Mouse (Mus musculus) intestine, embryonic 15.5 days (tissue): ENCODE measurements around the gene Zp3. TPM values are rescaled to one million over a fixed set of nuclear protein-coding genes. Genes with fewer than 3 reads are reported as not detected.

Source experiments
- ATAC-seq: fragments of 200-750 bp; cut with Nextera tagmentation; 2 replicates; pipeline ENCODE4 v1.8.0; 2017; ENCODE audit warnings: moderate TSS enrichment, moderate library complexity
- H3K27ac ChIP-seq: fragments of 300-500 bp; sonication (generic); 2 replicates; pipeline ENCODE4 v1.5.1; 2015; ENCODE audit warnings: mild to moderate bottlenecking, inconsistent platforms
- H3K27me3 ChIP-seq: fragments of 300-500 bp; sonication (generic); replicated peaks from 2 replicates; pipeline ENCODE4 v1.6.1; 2015; ENCODE audit warnings: inconsistent platforms
- H3K36me3 ChIP-seq: fragments of 300-500 bp; sonication (generic); 2 replicates; pipeline ENCODE4 v1.6.1; 2015; ENCODE audit warnings: inconsistent platforms
- H3K4me1 ChIP-seq: fragments of 300-500 bp; sonication (generic); replicated peaks from 2 replicates; pipeline ENCODE4 v1.6.1; 2015; ENCODE audit warnings: inconsistent platforms
- H3K4me2 ChIP-seq: fragments of 300-500 bp; sonication (generic); replicated peaks from 2 replicates; pipeline ENCODE4 v1.6.1; 2015; ENCODE audit warnings: mild to moderate bottlenecking, inconsistent platforms
- H3K4me3 ChIP-seq: fragments of 300-500 bp; sonication (generic); replicated peaks from 2 replicates; pipeline ENCODE4 v1.5.1; 2015; ENCODE audit warnings: inconsistent platforms
- H3K9ac ChIP-seq: fragments of 300-500 bp; sonication (generic); 2 replicates; pipeline ENCODE4 v1.6.1; 2015; ENCODE audit warnings: inconsistent platforms
- H3K9me3 ChIP-seq: fragments of 300-500 bp; sonication (generic); 2 replicates; pipeline ENCODE4 v1.6.1; 2016; ENCODE audit warnings: inconsistent platforms
- WGBS: fragments of 180-500 bp; shearing (Covaris S2); methylation state at CpG from one replicate; pipeline ENCODE4 v1.1.7; 2015; 5-methylcytosine and 5-hydroxymethylcytosine counted together
- polyA plus RNA-seq: library from polyadenylated mRNA; unstranded; fragments of >200 nt; fragmentation: Nextera tagmentation; extraction: Ambion mirVana; gene quantifications from 2 replicates; pipeline ENCODE4 v1.2.1, GENCODE M21; 2015

Gene Zp3
- polyA plus RNA-seq = 0.80 and 1.5 TPM in 2 replicates

DNA sequence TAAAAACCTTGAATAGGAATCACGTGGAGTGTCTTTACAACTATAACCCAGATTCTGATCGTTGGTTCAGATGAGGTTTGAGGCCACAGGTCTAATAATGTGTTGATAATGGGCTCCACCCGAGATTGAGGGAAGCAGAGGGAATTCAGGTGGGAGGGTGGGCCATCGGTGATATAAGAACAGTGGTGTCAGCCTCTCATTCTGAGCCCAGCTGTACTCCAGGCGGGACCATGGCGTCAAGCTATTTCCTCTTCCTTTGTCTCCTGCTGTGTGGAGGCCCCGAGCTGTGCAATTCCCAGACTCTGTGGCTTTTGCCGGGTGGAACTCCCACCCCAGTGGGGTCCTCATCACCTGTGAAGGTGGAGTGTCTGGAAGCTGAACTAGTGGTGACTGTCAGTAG lies at the start of gene Zp3:
Gene Zp3 (plus strand): TSS at position 196 of the 400 bp plus-strand sequence.
- H3K9ac ChIP-seq = no peak within 1 kb of the TSS
- no peaks in the 10 kb centered on the region for H3K9me3 ChIP-seq
- 73% methylated on average over 8 of the region's 8 CpGs for WGBS
- H3K4me1 ChIP-seq = no peaks in the 10 kb centered on the region; the same call in 1 of the 2 replicates
- no peak within 1 kb of the TSS for H3K27ac ChIP-seq
- H3K27me3 ChIP-seq = no peaks in the 10 kb centered on the region
- ATAC-seq = no peak
- no peaks in the 10 kb centered on the region for H3K36me3 ChIP-seq
- H3K4me3 ChIP-seq = no peak within 1 kb of the TSS
- no peak within 1 kb of the TSS for H3K4me2 ChIP-seq

DNA sequence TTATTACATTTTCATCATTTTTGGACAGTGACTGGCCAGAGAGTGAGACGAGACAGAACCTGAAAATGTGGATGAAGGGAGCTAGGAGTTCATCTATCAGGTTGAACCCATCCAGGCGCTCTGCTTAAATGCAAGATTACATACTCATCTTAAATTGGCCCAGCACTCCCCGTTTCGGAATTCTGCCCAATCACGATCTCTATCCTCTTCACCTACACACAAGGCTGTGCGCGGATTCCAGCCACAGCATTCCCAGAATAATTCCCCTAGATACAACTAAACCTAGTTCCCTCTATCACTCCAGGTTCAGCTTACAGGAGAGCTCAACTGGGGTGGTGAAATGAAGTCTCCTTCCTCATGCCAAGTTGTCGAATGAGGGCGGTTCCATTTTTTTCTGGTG lies 48.4 kb upstream of the Zp3 start:
- no peak overlapping the region for H3K9ac ChIP-seq
- H3K4me3 ChIP-seq = no peak overlapping the region
- 86% methylated on average over 9 of the region's 9 CpGs for WGBS
- no peaks in the 10 kb centered on the region for H3K27me3 ChIP-seq
- no peak for ATAC-seq
- no peak overlapping the region for H3K4me2 ChIP-seq
- H3K36me3 ChIP-seq = peaks cover 33% of the 10 kb centered on the region
- no peaks in the 10 kb centered on the region for H3K9me3 ChIP-seq
- no peak overlapping the region for H3K27ac ChIP-seq
- H3K4me1 ChIP-seq = peaks cover 13% of the 10 kb centered on the region; the same call in 1 of the 2 replicates

DNA sequence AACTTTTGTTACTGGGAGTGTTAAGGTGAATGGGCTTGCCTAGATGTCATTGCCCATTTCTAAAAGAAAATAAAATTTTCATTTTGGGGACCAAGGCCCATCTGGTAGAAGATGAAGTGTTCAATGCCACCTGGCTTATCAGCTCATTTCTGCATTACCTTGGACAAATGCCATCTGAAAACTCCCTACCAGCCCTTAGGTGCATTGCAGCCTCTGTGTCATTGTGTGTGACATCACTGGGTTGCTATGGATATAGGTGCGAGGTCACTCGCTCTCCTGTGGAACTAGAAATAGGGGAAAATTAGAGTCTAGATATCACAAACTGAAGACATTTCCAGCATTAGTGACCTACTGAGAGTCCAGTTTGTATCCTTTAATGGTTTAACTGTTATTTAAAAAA lies 47.5 kb upstream of the Zp3 start:
- H3K27ac ChIP-seq = no peak overlapping the region
- no peaks in the 10 kb centered on the region for H3K27me3 ChIP-seq
- no peak for ATAC-seq
- H3K4me1 ChIP-seq = peaks cover 13% of the 10 kb centered on the region; the same call in 1 of the 2 replicates
- no peaks in the 10 kb centered on the region for H3K9me3 ChIP-seq
- H3K4me3 ChIP-seq = no peak overlapping the region
- no peak overlapping the region for H3K9ac ChIP-seq
- 82% methylated on average over 2 of the region's 2 CpGs for WGBS
- peaks cover 25% of the 10 kb centered on the region for H3K36me3 ChIP-seq
- H3K4me2 ChIP-seq = 0 out of 2 replicates have a peak overlapping the region, but pooled peaks have one; percentile 22

DNA sequence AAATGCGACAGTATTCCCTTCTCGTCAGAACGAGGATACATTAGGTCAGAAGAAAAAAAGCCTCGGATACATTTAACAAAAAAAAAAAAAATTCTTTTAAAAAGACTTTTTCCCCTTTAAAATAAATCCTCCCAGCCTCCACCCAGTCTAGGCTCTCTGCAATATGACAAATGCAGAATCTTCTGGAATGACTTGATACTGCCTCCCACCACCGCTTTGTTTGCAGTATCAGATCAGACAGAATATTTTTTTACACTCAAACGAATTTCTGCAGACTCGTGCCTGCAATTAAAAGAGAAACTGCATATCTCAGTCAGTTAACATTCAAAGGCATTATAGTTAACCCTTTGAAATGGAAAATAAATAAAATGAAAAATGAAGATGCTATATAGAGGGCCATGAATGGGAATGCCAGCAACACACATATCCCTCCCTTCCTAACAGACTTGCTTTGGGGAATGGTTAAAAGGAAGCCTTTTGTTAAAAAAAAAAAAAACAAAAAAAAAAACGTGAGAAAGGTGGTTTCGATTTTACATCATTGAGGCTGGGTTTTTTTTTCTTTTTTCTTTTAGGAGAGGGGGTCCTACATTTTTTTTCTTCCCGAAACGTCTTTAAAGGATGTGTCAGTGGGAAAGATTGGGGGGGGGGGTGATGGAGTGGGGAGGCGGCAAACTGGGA lies 46.5 kb upstream of the Zp3 start:
- no peak for ATAC-seq
- Histone ChIP-seq H3K27me3 (no peaks in the 10 kb centered on the region), H3K36me3 (peaks cover 19% of the 10 kb centered on the region; the same call in 1 of the 2 replicates), H3K4me1 (peaks cover 13% of the 10 kb centered on the region; the same call in 1 of the 2 replicates), H3K9ac (peak overlapping the region; percentile 87), H3K4me2 (peak overlapping the region; percentile 55), H3K27ac (peak overlapping the region; percentile 99), H3K9me3 (no peaks in the 10 kb centered on the region), H3K4me3 (peak overlapping the region; percentile 95)
- 8% methylated on average over 12 of the region's 12 CpGs for WGBS

DNA sequence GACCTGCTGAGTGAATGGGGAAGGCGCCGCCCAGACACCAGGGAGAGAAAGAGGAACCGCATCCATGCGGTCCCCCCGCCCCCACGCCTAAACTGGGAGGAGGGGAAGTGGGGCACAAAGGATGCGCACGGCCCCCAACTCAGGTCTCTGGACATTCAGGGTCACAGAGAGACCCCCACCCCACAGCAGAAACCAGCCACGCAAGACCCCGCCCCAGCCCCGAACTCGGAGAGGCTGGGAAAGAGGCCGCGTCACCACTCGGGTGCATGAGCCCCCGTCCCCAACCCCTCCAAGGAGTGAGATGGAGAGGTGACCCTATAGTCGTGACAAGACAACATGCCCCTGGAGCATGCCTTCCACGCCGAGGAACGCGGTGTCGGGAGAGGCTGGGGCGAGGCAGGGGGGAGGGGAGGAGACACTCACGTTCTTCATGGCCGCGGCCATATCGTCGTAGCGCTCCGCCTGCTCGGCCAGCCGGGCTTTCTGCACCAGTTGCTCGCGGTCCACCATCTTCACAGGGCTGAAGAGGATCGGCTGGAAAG lies 45.9 kb upstream of the Zp3 start:
- WGBS = under 1% methylated on average over 35 of the region's 35 CpGs
- no peaks in the 10 kb centered on the region for H3K27me3 ChIP-seq

GRCm38 (mm10) chr5:135934481-135935175 lies 45.3 kb upstream of the Zp3 start, which contains the start of gene Ywhag:
TSS of gene Ywhag (minus strand) at chr5:135934616.
- H3K36me3 ChIP-seq = peaks cover 14% of the 10 kb centered on the region; the same call in 1 of the 2 replicates
- H3K4me2 ChIP-seq = peak within 1 kb of the TSS; percentile 55
- WGBS = 0% methylated on average over 48 of the region's 48 CpGs
- ATAC-seq = peak; percentile 97
- H3K27ac ChIP-seq = peak within 1 kb of the TSS; percentile 99
- H3K27me3 ChIP-seq = no peaks in the 10 kb centered on the region
- H3K4me1 ChIP-seq = peaks cover 13% of the 10 kb centered on the region; the same call in 1 of the 2 replicates
- no peaks in the 10 kb centered on the region for H3K9me3 ChIP-seq
- peak within 1 kb of the TSS; percentile 87 for H3K9ac ChIP-seq
- peak within 1 kb of the TSS; percentile 95 for H3K4me3 ChIP-seq

More for the DNA sequence above, 45.9 kb upstream of the Zp3 start:
- peak; percentile 78 for ATAC-seq
- no peaks in the 10 kb centered on the region for H3K9me3 ChIP-seq
- peaks cover 19% of the 10 kb centered on the region; the same call in 1 of the 2 replicates for H3K36me3 ChIP-seq
- peak overlapping the region; percentile 55 for H3K4me2 ChIP-seq
- peak overlapping the region; percentile 95 for H3K4me3 ChIP-seq
- H3K4me1 ChIP-seq = peaks cover 13% of the 10 kb centered on the region; the same call in 1 of the 2 replicates
- peak overlapping the region; percentile 87 for H3K9ac ChIP-seq
- peak overlapping the region; percentile 99 for H3K27ac ChIP-seq

- Histone ChIP-seq H3K4me1 (peaks cover 10% of the 10 kb centered on the region; the same call in 1 of the 2 replicates), H3K4me3 (peak overlapping the region; percentile 95; the same call in 1 of the 2 replicates), H3K36me3 (peaks cover 11% of the 10 kb centered on the region; the same call in 1 of the 2 replicates), H3K27ac (peak overlapping the region; percentile 37; the same call in 1 of the 2 replicates), H3K4me2 (peak overlapping the region; percentile 55), H3K9me3 (no peaks in the 10 kb centered on the region), H3K27me3 (no peaks in the 10 kb centered on the region), H3K9ac (no peak overlapping the region)
- peak; percentile 29 for ATAC-seq
- WGBS = 49% methylated on average over 7 of the region's 7 CpGs
These were observed 44.7 kb upstream of the Zp3 start for GRCm38 (mm10) chr5:135935176-135935523.

DNA sequence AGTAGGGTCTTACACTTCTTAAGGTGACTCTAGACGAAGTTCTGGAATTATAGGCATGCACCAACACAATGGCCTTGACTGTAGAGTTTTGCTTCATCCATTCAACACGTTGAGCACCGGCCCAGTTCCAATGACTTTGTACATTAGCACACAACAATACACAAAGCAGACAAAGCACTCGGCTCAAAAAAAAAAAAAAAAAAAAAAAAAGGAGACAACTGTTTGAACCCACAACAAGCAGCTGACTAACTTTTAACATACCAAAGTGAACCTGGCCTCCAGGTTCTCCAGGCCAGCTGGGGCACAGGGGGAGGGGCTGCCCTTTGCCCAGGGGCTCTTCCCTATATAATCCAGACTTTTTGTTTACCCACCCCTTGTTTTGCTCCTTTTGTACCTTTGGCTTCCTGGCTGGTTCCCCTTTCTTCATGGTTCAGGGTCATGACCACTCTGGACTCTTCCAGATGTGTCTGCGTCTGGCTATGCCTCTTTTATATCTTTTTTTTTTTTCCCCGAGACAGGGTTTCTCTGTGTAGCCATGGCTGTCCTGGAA lies 44.2 kb upstream of the Zp3 start:
- no peaks in the 10 kb centered on the region for H3K9me3 ChIP-seq
- H3K4me2 ChIP-seq = peak overlapping the region; percentile 55; the same call in 1 of the 2 replicates
- H3K27ac ChIP-seq = no peak overlapping the region
- H3K4me1 ChIP-seq = peaks cover 10% of the 10 kb centered on the region; the same call in 1 of the 2 replicates
- no peak overlapping the region for H3K9ac ChIP-seq
- WGBS = 76% methylated on average over 6 of the region's 6 CpGs
- 0 out of 2 replicates have a peak, but pooled peaks cover 7% of the 10 kb centered on the region for H3K36me3 ChIP-seq
- ATAC-seq = no peak
- H3K4me3 ChIP-seq = no peak overlapping the region
- no peaks in the 10 kb centered on the region for H3K27me3 ChIP-seq

DNA sequence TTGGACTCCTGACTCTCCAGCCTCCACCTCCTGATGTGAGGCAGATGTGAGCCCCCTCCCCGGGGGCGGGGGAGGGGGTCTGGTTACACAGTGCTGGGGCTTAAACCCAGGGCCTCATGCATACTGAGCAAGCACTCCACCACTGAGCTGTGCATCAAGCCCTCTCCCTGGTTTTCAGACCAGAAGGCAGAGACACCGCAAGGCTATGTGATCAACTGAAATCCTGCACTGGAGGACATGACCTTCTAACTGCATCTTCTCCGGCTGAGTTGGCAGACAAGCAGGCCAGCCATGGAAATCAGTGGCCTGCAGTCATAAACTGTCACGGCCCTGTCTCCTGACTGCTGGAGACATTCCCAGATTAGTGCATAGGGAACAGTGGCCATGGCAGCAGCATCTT lies 39.3 kb upstream of the Zp3 start:
- Histone ChIP-seq H3K9me3 (no peaks in the 10 kb centered on the region), H3K4me2 (no peak overlapping the region), H3K4me3 (no peak overlapping the region), H3K9ac (no peak overlapping the region), H3K27ac (no peak overlapping the region), H3K36me3 (no peaks in the 10 kb centered on the region), H3K4me1 (no peaks in the 10 kb centered on the region), H3K27me3 (no peaks in the 10 kb centered on the region)
- 59% methylated on average over 5 of the region's 5 CpGs for WGBS
- no peak for ATAC-seq

GRCm38 (mm10) chr5:135942710-135943109 lies 37.2 kb upstream of the Zp3 start:
- H3K4me3 ChIP-seq = no peak overlapping the region
- no peaks in the 10 kb centered on the region for H3K36me3 ChIP-seq
- H3K4me2 ChIP-seq = no peak overlapping the region
- peaks cover 4% of the 10 kb centered on the region; the same call in 1 of the 2 replicates for H3K4me1 ChIP-seq
- no peaks in the 10 kb centered on the region for H3K27me3 ChIP-seq
- ATAC-seq = no peak
- WGBS = 70% methylated on average over 6 of the region's 6 CpGs
- no peaks in the 10 kb centered on the region for H3K9me3 ChIP-seq
- H3K9ac ChIP-seq = no peak overlapping the region
- H3K27ac ChIP-seq = no peak overlapping the region

- H3K4me3 ChIP-seq = no peak overlapping the region
- no peaks in the 10 kb centered on the region for H3K9me3 ChIP-seq
- H3K27ac ChIP-seq = no peak overlapping the region
- no peaks in the 10 kb centered on the region for H3K36me3 ChIP-seq
- H3K4me1 ChIP-seq = peaks cover 4% of the 10 kb centered on the region; the same call in 1 of the 2 replicates
- no peak overlapping the region for H3K9ac ChIP-seq
- ATAC-seq = 0 out of 2 replicates have a peak, but pooled peaks have one; percentile 20
- 0 out of 2 replicates have a peak overlapping the region, but pooled peaks have one; percentile 17 for H3K4me2 ChIP-seq
- WGBS = 61% methylated on average over 10 of the region's 10 CpGs
- no peaks in the 10 kb centered on the region for H3K27me3 ChIP-seq
These were observed 33.9 kb upstream of the Zp3 start for GRCm38 (mm10) chr5:135945916-135946408.
